Mouse (Mus musculus) embryonic facial prominence, embryonic 14.5 days (tissue): Measurements from ENCODE around the gene Cep41. TPM values are rescaled to one million over a fixed set of nuclear protein-coding genes. Genes with fewer than 3 reads are reported as not detected.
A peak's percentile ranks its signal among the peaks of the same experiment; 100 is the strongest.

ENCODE experiments used
- ATAC-seq: fragments of 200-750 bp; cut with Nextera tagmentation; 2 replicates; pipeline ENCODE4 v1.8.0; 2017; ENCODE audit warnings: low read depth, moderate number of reproducible peaks, moderate TSS enrichment
- DNase-seq: peaks from one replicate; pipeline ENCODE4 v3.0.0-alpha.2; 2015; ENCODE audit warnings: low spot score
- H3K27ac ChIP-seq: fragments of 300-500 bp; sonication (generic); replicated peaks from 2 replicates; pipeline ENCODE4 v1.5.1; 2014; ENCODE audit warnings: low read depth, mild to moderate bottlenecking, low read length, moderate library complexity
- H3K27me3 ChIP-seq: fragments of 300-500 bp; sonication (generic); replicated peaks from 2 replicates; pipeline ENCODE4 v1.6.1; 2014; ENCODE audit warnings: low read length; ENCODE audit not compliant: control insufficient read depth, insufficient read depth
- H3K36me3 ChIP-seq: fragments of 300-500 bp; sonication (generic); 2 replicates; pipeline ENCODE4 v1.6.1; 2014; ENCODE audit warnings: low read length, mixed read lengths; ENCODE audit not compliant: control insufficient read depth, insufficient read depth
- H3K4me1 ChIP-seq: fragments of 300-500 bp; sonication (generic); 2 replicates; pipeline ENCODE4 v1.6.1; 2014; ENCODE audit warnings: antibody characterized with exemption, low read length; ENCODE audit not compliant: control insufficient read depth, insufficient read depth
- H3K4me2 ChIP-seq: fragments of 300-500 bp; sonication (generic); 2 replicates; pipeline ENCODE4 v1.6.1; 2014; ENCODE audit warnings: low read depth, mild to moderate bottlenecking, low read length, moderate library complexity, mixed read lengths
- H3K4me3 ChIP-seq: fragments of 300-500 bp; sonication (generic); 2 replicates; pipeline ENCODE4 v1.5.1; 2014; ENCODE audit warnings: low read depth, mild to moderate bottlenecking, low read length
- H3K9ac ChIP-seq: fragments of 300-500 bp; sonication (generic); 2 replicates; pipeline ENCODE4 v1.6.1; 2014; ENCODE audit warnings: low read depth, mild to moderate bottlenecking, low read length, moderate library complexity, mixed read lengths
- H3K9me3 ChIP-seq: fragments of 300-500 bp; sonication (generic); 2 replicates; pipeline ENCODE4 v1.6.1; 2016; ENCODE audit warnings: low read length; ENCODE audit not compliant: control insufficient read depth
- WGBS: fragments of 180-500 bp; shearing (Covaris S2); extraction: QIAGEN DNeasy Blood & Tissue Kit; methylation state at CpG from one replicate; pipeline ENCODE4 v1.1.7; 2014; 5-methylcytosine and 5-hydroxymethylcytosine counted together
- polyA plus RNA-seq: library from polyadenylated mRNA; unstranded; fragments of >200 nt; fragmentation: Nextera tagmentation; extraction: Ambion mirVana; gene quantifications from 2 replicates; pipeline ENCODE4 v1.2.1, GENCODE M21; 2014

Cep41 gene
- polyA plus RNA-seq, 1 experiment from 2014 or later: 38.6 TPM

GRCm38 (mm10) chr6:30713896-30714295, 20.3 kb upstream of the Cep41 start:
- Histone ChIP-seq H3K27me3 (no peaks in the 10 kb centered on the region), H3K9ac (no peak overlapping the region), H3K4me3 (no peak overlapping the region), H3K27ac (no peak overlapping the region), H3K4me1 (peaks cover 20% of the 10 kb centered on the region), H3K9me3 (no peaks in the 10 kb centered on the region), H3K36me3 (no peaks in the 10 kb centered on the region), H3K4me2 (no peak overlapping the region)
- WGBS: 67% methylated on average over 11 of the region's 11 CpGs
- DNase-seq (no peak), ATAC-seq (no peak)

- no peaks in the 10 kb centered on the region for H3K9me3 ChIP-seq
- DNase-seq (no peak), ATAC-seq (no peak)
- H3K9ac ChIP-seq: no peak overlapping the region
- no peaks in the 10 kb centered on the region for H3K27me3 ChIP-seq
- H3K27ac ChIP-seq: no peak overlapping the region
- 78% methylated on average over 6 of the region's 6 CpGs for WGBS
- peaks cover 20% of the 10 kb centered on the region for H3K4me1 ChIP-seq
- no peak overlapping the region for H3K4me2 ChIP-seq
- no peaks in the 10 kb centered on the region for H3K36me3 ChIP-seq
- no peak overlapping the region for H3K4me3 ChIP-seq
Observed at GRCm38 (mm10) chr6:30713455-30713854, 19.9 kb upstream of the Cep41 start.

GRCm38 (mm10) chr6:30712484-30712883, 18.9 kb upstream of the Cep41 start:
- 63% methylated on average over 7 of the region's 7 CpGs for WGBS

DNA sequence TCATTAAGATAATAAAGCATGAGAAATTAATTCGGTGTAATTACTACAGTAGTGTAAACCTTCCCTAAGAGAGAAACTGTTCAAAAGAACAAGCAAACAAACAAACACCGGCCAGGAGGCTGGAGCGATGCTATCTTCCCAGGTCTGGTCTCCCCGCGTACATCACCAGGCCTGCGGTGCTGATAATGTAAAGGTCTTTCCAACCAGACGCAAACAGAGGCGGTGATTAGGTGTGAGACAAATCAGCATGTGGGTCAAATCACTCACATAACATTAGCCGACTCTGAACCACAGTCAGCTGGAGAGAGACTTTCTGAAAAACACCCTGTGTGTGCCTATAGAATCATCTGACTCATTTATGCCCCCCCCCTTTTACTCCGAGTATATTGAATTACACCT, 17.8 kb upstream of the Cep41 start:
- Histone ChIP-seq H3K27me3 (no peaks in the 10 kb centered on the region), H3K4me1 (peaks cover 20% of the 10 kb centered on the region), H3K9me3 (no peaks in the 10 kb centered on the region), H3K4me2 (no peak overlapping the region), H3K36me3 (no peaks in the 10 kb centered on the region), H3K27ac (no peak overlapping the region), H3K9ac (no peak overlapping the region), H3K4me3 (no peak overlapping the region)
- no peak for ATAC-seq
- no peak for DNase-seq
- 60% methylated on average over 10 of the region's 10 CpGs for WGBS

More at GRCm38 (mm10) chr6:30712484-30712883, 18.9 kb upstream of the Cep41 start:
- H3K36me3 ChIP-seq: no peaks in the 10 kb centered on the region
- H3K4me2 ChIP-seq: no peak overlapping the region
- no peaks in the 10 kb centered on the region for H3K27me3 ChIP-seq
- H3K4me1 ChIP-seq: peaks cover 20% of the 10 kb centered on the region
- DNase-seq (no peak), ATAC-seq (no peak)
- no peak overlapping the region for H3K9ac ChIP-seq
- no peak overlapping the region for H3K4me3 ChIP-seq
- H3K27ac ChIP-seq: no peak overlapping the region
- no peaks in the 10 kb centered on the region for H3K9me3 ChIP-seq

GRCm38 (mm10) chr6:30710371-30711364, 17.1 kb upstream of the Cep41 start:
- Histone ChIP-seq H3K4me2 (no peak overlapping the region), H3K9ac (no peak overlapping the region), H3K4me1 (peaks cover 20% of the 10 kb centered on the region), H3K27ac (peak overlapping the region; percentile 41; the same call in 1 of the 2 replicates), H3K27me3 (no peaks in the 10 kb centered on the region), H3K4me3 (no peak overlapping the region), H3K36me3 (no peaks in the 10 kb centered on the region), H3K9me3 (no peaks in the 10 kb centered on the region)
- DNase-seq: no peak
- 58% methylated on average over 25 of the region's 25 CpGs for WGBS
- ATAC-seq: no peak

DNA sequence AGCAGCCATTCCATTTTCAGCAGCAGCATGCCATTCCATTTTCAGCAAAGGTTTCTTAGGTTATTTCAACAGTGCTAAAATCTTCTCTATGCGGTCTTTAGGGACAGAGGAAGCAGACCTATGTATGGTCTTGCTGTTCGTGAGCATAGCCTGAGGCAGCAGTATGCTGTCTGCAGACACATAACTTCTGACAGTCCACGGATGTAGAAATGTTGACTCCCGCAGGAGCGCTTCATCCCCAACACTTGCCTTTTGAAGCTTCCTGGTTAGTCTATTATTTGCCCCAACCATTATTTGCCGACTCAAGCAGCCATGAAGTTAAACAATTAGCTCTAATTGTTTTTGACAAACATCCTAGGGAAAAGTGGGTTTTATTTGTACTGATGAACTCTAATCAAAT, 15.6 kb upstream of the Cep41 start:
- no peaks in the 10 kb centered on the region for H3K9me3 ChIP-seq
- no peak overlapping the region for H3K27ac ChIP-seq
- DNase-seq (no peak), ATAC-seq (no peak)
- H3K4me3 ChIP-seq: no peak overlapping the region
- peaks cover 20% of the 10 kb centered on the region for H3K4me1 ChIP-seq
- H3K9ac ChIP-seq: no peak overlapping the region
- H3K27me3 ChIP-seq: no peaks in the 10 kb centered on the region
- 34% methylated on average over 6 of the region's 6 CpGs for WGBS
- no peaks in the 10 kb centered on the region for H3K36me3 ChIP-seq
- no peak overlapping the region for H3K4me2 ChIP-seq

GRCm38 (mm10) chr6:30703977-30704602, 10.5 kb upstream of the Cep41 start:
- Histone ChIP-seq H3K9me3 (no peaks in the 10 kb centered on the region), H3K9ac (no peak overlapping the region), H3K4me1 (peaks cover 17% of the 10 kb centered on the region), H3K27ac (peak overlapping the region; percentile 61), H3K4me3 (no peak overlapping the region), H3K4me2 (no peak overlapping the region), H3K36me3 (no peaks in the 10 kb centered on the region), H3K27me3 (no peaks in the 10 kb centered on the region)
- 68% methylated on average over 9 of the region's 9 CpGs for WGBS
- DNase-seq (peak; percentile 91), ATAC-seq (peak; percentile 93)

DNA sequence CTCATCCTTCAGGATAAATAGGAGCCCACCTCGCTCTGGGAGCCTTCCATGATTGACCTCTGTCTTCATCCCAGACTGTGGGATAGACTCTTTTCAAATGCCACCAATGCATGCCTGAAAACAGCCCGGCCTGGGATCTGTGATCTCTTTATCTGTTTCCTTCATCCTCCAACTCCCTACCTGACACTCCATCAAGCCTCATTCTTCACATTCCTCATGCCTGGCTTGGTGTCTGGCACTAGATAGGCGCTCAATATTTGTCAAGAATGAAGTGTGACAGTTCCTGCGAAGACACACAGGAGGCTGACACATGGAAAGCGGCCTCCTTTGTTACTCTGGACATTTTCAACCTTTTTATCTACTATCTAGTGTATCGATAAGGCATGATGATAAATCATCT, 9.9 kb upstream of the Cep41 start:
- 67% methylated on average over 6 of the region's 6 CpGs for WGBS
- H3K4me1 ChIP-seq: peaks cover 17% of the 10 kb centered on the region
- peak overlapping the region; percentile 61 for H3K27ac ChIP-seq
- no peaks in the 10 kb centered on the region for H3K36me3 ChIP-seq
- no peak overlapping the region for H3K4me3 ChIP-seq
- no peak for ATAC-seq
- DNase-seq: no peak
- H3K27me3 ChIP-seq: no peaks in the 10 kb centered on the region
- H3K9me3 ChIP-seq: no peaks in the 10 kb centered on the region
- no peak overlapping the region for H3K4me2 ChIP-seq
- no peak overlapping the region for H3K9ac ChIP-seq
